Mouse (Mus musculus) hindbrain, embryonic 12.5 days (tissue): ENCODE data around the gene Aktip. TPM values are rescaled to one million over a fixed set of nuclear protein-coding genes. Genes with fewer than 3 reads are reported as not detected.

ENCODE experiments used
- ATAC-seq: fragments of 200-750 bp; cut with Nextera tagmentation; 2 replicates; pipeline ENCODE4 v1.8.0; 2017; ENCODE audit warnings: moderate TSS enrichment; ENCODE audit not compliant: low FRiP score
- H3K27ac ChIP-seq: fragments of 300-500 bp; sonication (generic); 2 replicates; pipeline ENCODE4 v1.5.1; 2016; ENCODE audit warnings: mild to moderate bottlenecking
- H3K27me3 ChIP-seq: fragments of 300-500 bp; sonication (generic); 2 replicates; pipeline ENCODE4 v1.6.1; 2016; ENCODE audit warnings: mild to moderate bottlenecking
- H3K36me3 ChIP-seq: fragments of 300-500 bp; sonication (generic); 2 replicates; pipeline ENCODE4 v1.6.1; 2016; ENCODE audit warnings: mild to moderate bottlenecking
- H3K4me1 ChIP-seq: fragments of 300-500 bp; sonication (generic); 2 replicates; pipeline ENCODE4 v1.6.1; 2016
- H3K4me2 ChIP-seq: fragments of 300-500 bp; sonication (generic); replicated peaks from 2 replicates; pipeline ENCODE4 v1.6.1; 2016; ENCODE audit warnings: mild to moderate bottlenecking
- H3K4me3 ChIP-seq: fragments of 300-500 bp; sonication (generic); 2 replicates; pipeline ENCODE4 v1.5.1; 2016; ENCODE audit warnings: mild to moderate bottlenecking
- H3K9ac ChIP-seq: fragments of 300-500 bp; sonication (generic); 2 replicates; pipeline ENCODE4 v1.6.1; 2016; ENCODE audit warnings: mild to moderate bottlenecking, moderate library complexity
- H3K9me3 ChIP-seq: fragments of 300-500 bp; sonication (generic); replicated peaks from 2 replicates; pipeline ENCODE4 v1.6.1; 2016; ENCODE audit warnings: mild to moderate bottlenecking
- WGBS: fragments of 180-500 bp; shearing (Covaris S2); methylation state at CpG from one replicate; pipeline ENCODE4 v1.1.7; 2016; 5-methylcytosine and 5-hydroxymethylcytosine counted together
- polyA plus RNA-seq: library from polyadenylated mRNA; unstranded; fragments of >200 nt; fragmentation: Nextera tagmentation; extraction: Ambion mirVana; gene quantifications from 2 replicates; pipeline ENCODE4 v1.2.1, GENCODE M21; 2016

The Aktip gene
- polyA plus RNA-seq, 1 experiment from 2014 or later, result 88.9 TPM

GRCm38 (mm10) chr8:91186372-91186771 lies 13.4 kb downstream of the Aktip start:
- H3K27ac ChIP-seq, result no peak overlapping the region
- peaks cover 4% of the 10 kb centered on the region; the same call in 1 of the 2 replicates for H3K4me1 ChIP-seq
- no peak overlapping the region for H3K4me2 ChIP-seq
- peaks cover 6% of the 10 kb centered on the region; the same call in 1 of the 2 replicates for H3K9me3 ChIP-seq
- peaks cover 13% of the 10 kb centered on the region for H3K27me3 ChIP-seq
- WGBS, result 78% methylated on average over 12 of the region's 12 CpGs
- H3K9ac ChIP-seq, result no peak overlapping the region
- no peak for ATAC-seq
- H3K4me3 ChIP-seq, result no peak overlapping the region
- H3K36me3 ChIP-seq, result no peaks in the 10 kb centered on the region

- Histone ChIP-seq H3K9ac (no peak overlapping the region), H3K9me3 (no peaks in the 10 kb centered on the region), H3K27ac (no peak overlapping the region), H3K27me3 (no peaks in the 10 kb centered on the region), H3K4me3 (no peak overlapping the region), H3K4me1 (0 out of 2 replicates have a peak, but pooled peaks cover 4% of the 10 kb centered on the region), H3K4me2 (no peak overlapping the region), H3K36me3 (no peaks in the 10 kb centered on the region)
- 14% methylated on average over 1 of the region's 1 CpGs for WGBS
- ATAC-seq, result no peak
Observed at GRCm38 (mm10) chr8:91177708-91178107, 22.1 kb downstream of the Aktip start.

DNA sequence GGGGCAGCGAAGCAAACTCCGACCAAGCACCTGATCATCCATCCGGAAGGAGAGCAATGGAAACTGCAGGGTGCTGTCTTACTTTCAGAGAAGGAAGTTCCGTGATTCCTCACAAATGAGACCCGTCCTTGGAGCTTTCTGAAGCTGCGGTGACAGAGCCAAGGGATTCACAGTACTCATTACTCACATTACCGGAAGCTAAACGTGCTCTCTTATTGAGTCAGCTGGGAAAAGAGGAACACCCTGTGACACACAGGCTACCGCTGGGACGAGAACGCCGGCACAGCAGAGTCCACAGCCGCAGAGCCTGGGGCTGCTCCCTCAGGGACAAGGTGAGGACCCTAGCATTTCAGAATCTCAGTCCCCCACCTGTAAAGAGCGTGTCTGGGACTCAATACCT lies 23.6 kb downstream of the Aktip start:
- H3K4me1 ChIP-seq, result peaks cover 11% of the 10 kb centered on the region
- 66% methylated on average over 14 of the region's 14 CpGs for WGBS
- H3K4me2 ChIP-seq, result no peak overlapping the region
- ATAC-seq, result no peak
- no peak overlapping the region for H3K9ac ChIP-seq
- no peaks in the 10 kb centered on the region for H3K36me3 ChIP-seq
- H3K4me3 ChIP-seq, result no peak overlapping the region
- no peaks in the 10 kb centered on the region for H3K27me3 ChIP-seq
- no peak overlapping the region for H3K27ac ChIP-seq
- no peaks in the 10 kb centered on the region for H3K9me3 ChIP-seq

DNA sequence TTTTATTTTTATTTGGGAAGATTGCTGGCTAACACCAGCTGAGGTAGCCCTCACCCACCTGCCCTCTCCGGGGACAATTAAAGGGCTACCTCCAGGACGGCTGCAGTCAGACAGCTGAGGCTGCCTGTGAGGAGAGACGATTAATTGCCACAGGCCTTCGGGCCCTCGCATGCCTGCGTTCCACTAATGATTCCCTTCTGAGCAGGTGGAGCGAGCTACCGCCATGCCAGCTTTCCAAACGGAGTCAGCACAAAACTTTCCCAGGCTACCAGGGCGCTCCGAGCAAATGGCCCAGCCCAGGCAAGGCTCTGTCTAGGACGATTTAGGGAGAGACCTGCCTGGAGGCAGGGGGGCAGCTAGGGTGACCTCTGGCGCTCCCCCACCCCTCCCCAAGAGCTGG lies 28.2 kb downstream of the Aktip start:
- H3K9ac ChIP-seq, result no peak overlapping the region
- WGBS, result 40% methylated on average over 13 of the region's 13 CpGs
- ATAC-seq, result peak; percentile 76
- peak overlapping the region; percentile 15; the same call in 1 of the 2 replicates for H3K4me2 ChIP-seq
- H3K4me3 ChIP-seq, result no peak overlapping the region
- H3K36me3 ChIP-seq, result no peaks in the 10 kb centered on the region
- H3K4me1 ChIP-seq, result peaks cover 20% of the 10 kb centered on the region
- no peaks in the 10 kb centered on the region for H3K27me3 ChIP-seq
- 0 out of 2 replicates have a peak overlapping the region, but pooled peaks have one; percentile 19 for H3K27ac ChIP-seq
- no peaks in the 10 kb centered on the region for H3K9me3 ChIP-seq

DNA sequence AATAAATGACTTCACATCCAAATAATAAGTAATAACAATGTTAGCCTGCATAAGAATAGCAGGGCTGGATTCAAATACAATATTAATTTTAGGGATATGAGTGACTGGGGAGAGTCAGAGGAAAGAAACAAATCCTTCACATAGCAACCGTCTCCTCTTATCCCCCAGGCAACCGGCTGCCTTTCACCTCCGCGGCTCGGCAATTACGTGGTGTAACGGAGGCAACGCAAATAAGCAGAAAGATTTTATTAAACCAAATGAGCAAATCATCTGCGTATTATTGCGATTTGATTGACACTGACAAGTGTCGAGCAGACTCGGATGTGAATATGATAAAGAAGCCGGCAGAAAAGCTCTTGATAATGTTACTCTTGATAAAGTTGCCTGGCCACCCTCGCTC lies 28.9 kb downstream of the Aktip start:
- peak overlapping the region; percentile 39 for H3K4me2 ChIP-seq
- WGBS, result 34% methylated on average over 14 of the region's 14 CpGs
- no peaks in the 10 kb centered on the region for H3K27me3 ChIP-seq
- no peak overlapping the region for H3K27ac ChIP-seq
- peaks cover 17% of the 10 kb centered on the region for H3K4me1 ChIP-seq
- no peak overlapping the region for H3K9ac ChIP-seq
- no peaks in the 10 kb centered on the region for H3K36me3 ChIP-seq
- no peaks in the 10 kb centered on the region for H3K9me3 ChIP-seq
- peak; percentile 48; the same call in 1 of the 2 replicates for ATAC-seq
- no peak overlapping the region for H3K4me3 ChIP-seq

- Histone ChIP-seq H3K27me3 (no peaks in the 10 kb centered on the region), H3K4me2 (no peak overlapping the region), H3K4me3 (no peak overlapping the region), H3K27ac (peak overlapping the region; percentile 42; the same call in 1 of the 2 replicates), H3K9me3 (peaks cover 2% of the 10 kb centered on the region; the same call in 1 of the 2 replicates), H3K36me3 (no peaks in the 10 kb centered on the region), H3K4me1 (peaks cover 17% of the 10 kb centered on the region), H3K9ac (no peak overlapping the region)
- no peak for ATAC-seq
- WGBS, result 82% methylated on average over 6 of the region's 6 CpGs
Observed at GRCm38 (mm10) chr8:91170152-91170551, 29.6 kb downstream of the Aktip start.

- 42% methylated on average over 15 of the region's 15 CpGs for WGBS
Observed at GRCm38 (mm10) chr8:91159959-91160800, 39.6 kb downstream of the Aktip start.

DNA sequence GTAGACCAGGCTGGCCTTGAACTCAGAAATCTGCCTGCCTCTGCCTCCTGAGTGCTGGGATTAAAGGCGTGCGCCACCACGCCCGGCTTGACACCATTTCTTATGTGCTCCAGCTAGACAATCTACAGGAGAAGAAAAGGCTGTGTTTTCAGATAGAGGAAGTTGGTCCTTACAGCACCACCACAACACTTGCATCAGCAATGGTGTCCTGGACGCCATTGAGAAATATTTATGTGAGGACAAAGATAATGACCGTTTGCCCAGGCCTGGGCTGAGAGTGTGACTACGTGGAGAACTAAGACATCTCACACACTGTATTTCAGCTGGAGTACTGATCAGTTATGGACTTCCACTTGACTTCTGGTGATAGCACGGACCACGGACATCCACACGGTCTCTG lies 41.2 kb downstream of the Aktip start:
- no peaks in the 10 kb centered on the region for H3K9me3 ChIP-seq
- no peak overlapping the region for H3K27ac ChIP-seq
- H3K4me1 ChIP-seq, result peaks cover 11% of the 10 kb centered on the region
- 95% methylated on average over 10 of the region's 10 CpGs for WGBS
- ATAC-seq, result no peak
- no peak overlapping the region for H3K9ac ChIP-seq
- no peak overlapping the region for H3K4me2 ChIP-seq
- no peak overlapping the region for H3K4me3 ChIP-seq
- H3K36me3 ChIP-seq, result no peaks in the 10 kb centered on the region
- no peaks in the 10 kb centered on the region for H3K27me3 ChIP-seq

More at GRCm38 (mm10) chr8:91159959-91160800, 39.6 kb downstream of the Aktip start:
- Histone ChIP-seq H3K4me2 (no peak overlapping the region), H3K36me3 (no peaks in the 10 kb centered on the region), H3K9me3 (peaks cover 3% of the 10 kb centered on the region; the same call in 1 of the 2 replicates), H3K4me1 (peaks cover 11% of the 10 kb centered on the region), H3K4me3 (no peak overlapping the region), H3K9ac (no peak overlapping the region), H3K27me3 (no peaks in the 10 kb centered on the region), H3K27ac (no peak overlapping the region)
- no peak for ATAC-seq

DNA sequence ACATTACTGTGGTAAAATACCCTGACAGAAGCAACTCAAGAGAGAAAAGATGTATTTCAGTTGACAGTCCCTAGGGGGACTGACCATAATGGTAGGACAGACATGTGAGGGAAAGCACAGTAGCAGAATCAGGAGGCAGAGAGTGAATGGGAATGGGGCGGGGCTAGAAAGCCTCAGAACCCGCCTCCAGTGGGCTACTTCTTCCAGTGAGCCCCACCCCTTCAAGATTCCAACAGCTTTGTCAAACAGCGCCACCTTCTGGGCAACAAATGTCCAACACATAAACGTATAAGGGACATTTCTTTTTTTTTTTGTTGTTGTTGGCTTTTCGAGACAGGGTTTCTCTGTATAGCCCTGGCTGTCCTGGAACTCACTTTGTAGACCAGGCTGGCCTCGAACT lies 45.2 kb downstream of the Aktip start:
- Histone ChIP-seq H3K36me3 (no peaks in the 10 kb centered on the region), H3K4me3 (no peak overlapping the region), H3K9ac (no peak overlapping the region), H3K27ac (no peak overlapping the region), H3K4me2 (no peak overlapping the region), H3K4me1 (peaks cover under 1% of the 10 kb centered on the region), H3K9me3 (no peaks in the 10 kb centered on the region; the same call in 1 of the 2 replicates), H3K27me3 (no peaks in the 10 kb centered on the region)
- ATAC-seq, result no peak
- 42% methylated on average over 6 of the region's 6 CpGs for WGBS

- no peak for ATAC-seq
- H3K9me3 ChIP-seq, result no peaks in the 10 kb centered on the region; the same call in 1 of the 2 replicates
Observed at GRCm38 (mm10) chr8:91153831-91154230, 45.9 kb downstream of the Aktip start.

GRCm38 (mm10) chr8:91151531-91151930 lies 48.2 kb downstream of the Aktip start:
- no peak overlapping the region for H3K4me3 ChIP-seq
- no peaks in the 10 kb centered on the region; the same call in 1 of the 2 replicates for H3K9me3 ChIP-seq
- H3K4me2 ChIP-seq, result no peak overlapping the region
- H3K27me3 ChIP-seq, result no peaks in the 10 kb centered on the region
- no peak for ATAC-seq
- H3K27ac ChIP-seq, result no peak overlapping the region
- H3K4me1 ChIP-seq, result no peaks in the 10 kb centered on the region
- H3K36me3 ChIP-seq, result no peaks in the 10 kb centered on the region
- 87% methylated on average over 7 of the region's 7 CpGs for WGBS
- no peak overlapping the region for H3K9ac ChIP-seq

More at GRCm38 (mm10) chr8:91153831-91154230, 45.9 kb downstream of the Aktip start:
- Histone ChIP-seq H3K4me1 (no peaks in the 10 kb centered on the region), H3K4me3 (no peak overlapping the region), H3K27ac (no peak overlapping the region), H3K36me3 (no peaks in the 10 kb centered on the region), H3K9ac (no peak overlapping the region), H3K4me2 (no peak overlapping the region), H3K27me3 (no peaks in the 10 kb centered on the region)
- 78% methylated on average over 3 of the region's 3 CpGs for WGBS

DNA sequence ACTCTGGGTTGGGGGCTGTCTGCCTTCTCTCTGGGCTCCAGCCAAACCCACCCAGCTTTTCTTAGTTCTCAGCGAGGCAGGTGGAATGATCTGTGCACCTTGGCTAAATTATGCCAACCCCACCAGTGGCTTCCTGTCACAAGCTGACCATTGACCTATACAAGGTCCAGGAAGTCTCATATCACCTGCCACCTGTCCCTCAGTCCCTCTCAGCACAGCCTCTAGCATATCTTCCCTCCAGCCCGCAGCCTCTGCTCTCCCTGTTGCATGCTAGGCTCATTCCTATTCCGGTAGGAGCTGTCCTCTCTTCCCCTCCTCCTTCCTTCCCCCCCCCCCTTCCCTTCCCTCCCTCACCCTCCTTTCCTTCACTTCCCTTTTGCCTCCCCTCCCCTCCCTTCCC lies 50.5 kb downstream of the Aktip start:
- no peak for ATAC-seq
- no peaks in the 10 kb centered on the region for H3K36me3 ChIP-seq
- no peaks in the 10 kb centered on the region for H3K4me1 ChIP-seq
- no peak overlapping the region for H3K4me2 ChIP-seq
- WGBS, result 72% methylated on average over 3 of the region's 3 CpGs
- H3K9ac ChIP-seq, result no peak overlapping the region
- no peak overlapping the region for H3K4me3 ChIP-seq
- H3K9me3 ChIP-seq, result no peaks in the 10 kb centered on the region; the same call in 1 of the 2 replicates
- H3K27ac ChIP-seq, result no peak overlapping the region
- H3K27me3 ChIP-seq, result no peaks in the 10 kb centered on the region
